Mouse (Mus musculus) embryonic fibroblast, embryonic 13.5 days (primary cell): ENCODE measurements at regions not wholly inside any gene's neighbourhood (a gene's known extent, or its start where the extent isn't known, plus 50 kb on each side); places are given as distances from the start of the nearest gene placed in this dataset.

Experiments
- CTCF ChIP-seq: IDR thresholded peaks from 2 replicates; pipeline ENCODE4 v1.5.1; 2011; ENCODE audit warnings: mild to moderate bottlenecking, control low read depth, low read length, moderate library complexity, borderline replicate concordance; ENCODE audit not compliant: insufficient read depth
- POLR2A ChIP-seq: IDR thresholded peaks from 2 replicates; pipeline ENCODE4 v1.6.1; 2011; ENCODE audit warnings: low read depth, mild to moderate bottlenecking, control low read depth, low read length, moderate library complexity

DNA sequence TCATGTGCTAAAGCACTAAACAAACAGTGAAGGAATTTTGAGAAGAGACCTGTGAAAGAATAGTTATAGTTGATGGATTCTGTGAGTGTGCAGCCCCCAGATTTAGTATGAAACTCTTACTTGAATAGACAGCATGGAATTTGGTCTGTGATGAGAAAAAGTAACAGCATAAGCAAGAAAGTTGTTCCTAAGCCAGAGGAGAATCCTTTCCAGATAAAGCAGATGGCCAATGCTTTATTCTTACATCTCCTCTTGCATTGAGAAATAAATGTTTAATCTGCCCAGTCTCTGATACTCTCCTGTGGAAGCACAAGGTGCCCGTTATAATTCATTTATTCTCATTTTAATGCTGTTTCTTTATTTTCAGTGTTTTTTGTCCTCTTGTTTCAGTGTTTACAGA lies 263.5 kb downstream of the Tecrl start:
- TF ChIP-seq POLR2A (no peak), CTCF (no peak)
